Mouse (Mus musculus): ENCODE measurements at regions not wholly inside any gene's neighbourhood (a gene's known extent, or its start where the extent isn't known, plus 50 kb on each side); places are given as distances from the start of the nearest gene placed in this dataset.

- no peak for TF ChIP-seq CTCF (IDR thresholded peaks at IDR 0.05; ENCODE audit: low read depth, low read length)
- no peak for TF ChIP-seq GATA2 (IDR thresholded peaks at IDR 0.05; ENCODE audit: borderline replicate concordance, low read depth, low read length)
These were observed 221.6 kb upstream of the Runx1 start for GRCm38 (mm10) chr16:93047594-93047993.
